Mouse (Mus musculus): ENCODE data around the gene Cdc14a.
A peak's percentile ranks its signal among the peaks of the same experiment; 100 is the strongest.

Cdc14a gene

DNA sequence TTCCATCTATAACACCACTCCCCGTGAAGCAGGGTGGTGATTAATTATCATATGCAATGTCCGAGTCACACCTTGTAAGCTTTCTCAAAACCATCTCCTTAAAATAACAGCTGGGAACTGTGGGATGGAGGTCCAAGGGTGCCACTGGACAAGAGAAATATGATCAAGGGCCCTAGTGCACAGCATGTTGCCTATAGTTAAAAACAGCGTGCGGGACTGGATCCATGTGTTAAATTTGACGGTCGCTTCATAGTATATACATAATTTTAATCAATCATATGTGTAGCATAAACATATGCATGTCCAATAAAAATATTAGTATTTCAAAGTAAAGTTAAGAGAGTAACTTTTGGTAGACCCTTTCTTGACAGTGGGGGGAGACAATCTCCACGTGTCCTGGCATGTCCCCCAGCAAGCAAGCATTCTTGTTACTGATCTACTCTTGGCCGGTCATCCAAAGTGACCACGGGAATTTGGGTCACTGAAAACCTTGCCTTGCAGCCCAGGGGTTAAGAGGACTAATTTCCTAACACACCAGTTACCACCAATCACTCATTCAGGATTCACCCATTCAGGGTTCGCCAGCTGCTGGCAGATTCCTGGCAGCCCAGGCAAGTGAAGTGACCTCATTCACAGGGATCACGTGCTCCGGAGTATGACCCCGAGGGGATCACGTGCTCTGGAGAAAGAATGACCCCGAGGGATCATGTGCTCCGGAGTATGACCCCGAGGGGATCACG lies 94.6 kb downstream of the Cdc14a start:
- no peak for DNase-seq (ENCODE audit: low spot score in 2 of 2)

DNA sequence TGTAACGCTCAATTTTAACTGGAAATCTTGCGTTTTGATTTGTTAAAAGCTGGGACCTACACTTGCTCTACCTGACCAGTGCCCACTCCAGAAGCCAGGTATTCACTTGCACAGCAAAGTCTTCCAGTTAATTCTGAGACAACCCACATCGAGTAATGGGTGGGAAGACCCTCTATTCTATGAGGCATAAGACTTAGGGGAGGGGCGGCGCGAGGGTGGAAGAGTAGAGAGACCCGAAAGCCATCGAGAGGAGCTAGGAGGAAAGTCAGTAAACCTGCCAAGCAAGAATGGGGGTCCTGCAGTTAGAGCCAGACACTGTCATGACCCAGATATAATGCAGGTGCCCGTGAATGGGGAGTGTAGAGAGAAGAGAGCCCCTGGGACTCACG lies 96.2 kb downstream of the Cdc14a start:
- DNase-seq (ENCODE audit: low spot score in 2 of 2) = no peak

- peak; percentile 85 to 90 for DNase-seq (ENCODE audit: low spot score in 2 of 2)
These were observed 96.7 kb downstream of the Cdc14a start for GRCm38 (mm10) chr3:116327001-116327615.

DNA sequence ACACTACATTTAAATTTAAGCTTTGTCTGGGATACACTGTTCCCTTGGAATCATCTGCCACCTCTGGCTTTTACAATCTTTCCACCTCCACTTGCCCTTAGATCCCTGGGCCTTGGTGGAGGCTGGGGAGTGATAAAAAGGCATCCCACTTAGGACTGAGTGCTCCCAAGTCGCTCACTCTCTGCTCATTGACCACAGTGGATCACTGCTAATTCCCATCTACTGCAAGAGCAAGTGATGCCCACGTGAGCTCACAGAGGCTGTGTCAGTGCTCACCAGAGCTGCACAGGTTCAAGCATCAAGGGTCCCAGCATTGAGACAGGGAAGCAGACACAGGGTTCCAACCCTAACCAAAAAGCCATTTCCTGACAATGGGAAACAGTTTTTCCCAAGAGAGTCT lies 98.3 kb downstream of the Cdc14a start:
- DNase-seq (ENCODE audit: low spot score in 2 of 2) = no peak

- DNase-seq (ENCODE audit: low spot score in 2 of 2) = no peak
These were observed 104.1 kb downstream of the Cdc14a start for GRCm38 (mm10) chr3:116319696-116320095.

DNA sequence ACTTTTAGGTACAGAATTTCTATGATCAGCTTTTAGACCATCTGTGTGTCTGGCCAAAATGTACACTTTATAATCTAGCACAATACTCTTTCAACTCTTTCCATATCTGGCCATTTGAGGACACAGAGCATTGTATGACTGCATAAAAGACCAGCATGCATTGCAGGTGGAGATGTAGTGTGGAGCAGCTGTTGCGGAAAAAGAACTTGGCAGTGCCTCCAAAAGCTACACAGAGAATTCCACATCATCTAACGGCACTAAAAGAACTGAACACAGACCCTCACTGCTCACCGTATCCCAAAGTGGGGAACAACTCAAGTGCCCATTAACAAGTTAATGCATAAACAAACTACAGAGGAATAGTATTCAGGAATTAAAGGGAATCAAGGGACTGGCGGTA lies 112.0 kb downstream of the Cdc14a start:
- no peak for DNase-seq (ENCODE audit: low spot score in 2 of 2)

DNA sequence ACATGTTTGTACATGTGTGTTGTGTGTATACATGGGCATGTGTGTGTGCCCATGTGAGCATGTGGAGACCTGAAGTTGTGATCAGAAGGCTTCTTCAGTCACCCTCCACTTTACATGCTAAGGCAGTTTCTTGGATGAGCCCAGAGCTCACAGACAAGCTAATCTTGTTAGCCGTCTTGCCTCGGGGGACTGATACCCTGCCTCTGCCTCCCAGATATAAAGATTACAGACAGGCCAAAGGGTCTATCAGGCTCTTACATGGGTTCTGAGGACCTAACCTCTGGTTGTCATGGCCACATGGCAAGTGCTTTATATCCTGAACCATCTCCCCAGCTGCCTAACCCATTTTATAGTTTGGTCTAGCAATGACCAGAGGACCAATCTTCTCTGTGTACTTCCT lies 112.7 kb downstream of the Cdc14a start:
- no peak for DNase-seq (ENCODE audit: low spot score in 2 of 2)

GRCm38 (mm10) chr3:116310672-116311071 lies 113.2 kb downstream of the Cdc14a start:
- no peak for DNase-seq (ENCODE audit: low spot score in 2 of 2)

DNA sequence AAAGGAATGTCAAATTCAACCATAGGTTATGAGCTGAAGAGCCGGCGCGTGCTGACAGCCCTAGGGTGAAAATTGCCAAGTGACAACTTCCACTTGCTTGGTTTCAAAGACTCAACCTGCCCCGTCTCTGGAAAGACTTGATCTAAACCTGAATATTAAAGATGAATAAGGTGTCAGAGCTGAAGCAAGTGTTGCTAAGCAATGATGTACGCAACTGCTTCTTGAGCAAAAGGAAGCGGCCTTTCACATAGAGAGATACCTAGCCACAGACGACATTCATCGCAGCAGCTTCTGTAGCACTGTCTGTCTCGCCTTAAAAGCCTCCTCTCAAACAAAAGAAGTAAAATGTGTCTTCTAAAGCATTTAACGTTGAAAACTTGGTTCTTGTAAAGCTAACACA lies 113.8 kb downstream of the Cdc14a start:
- DNase-seq (ENCODE audit: low spot score in 2 of 2) = no peak

- no peak for DNase-seq (ENCODE audit: low spot score in 2 of 2)
These were observed 118.8 kb downstream of the Cdc14a start for GRCm38 (mm10) chr3:116304800-116305753.

DNA sequence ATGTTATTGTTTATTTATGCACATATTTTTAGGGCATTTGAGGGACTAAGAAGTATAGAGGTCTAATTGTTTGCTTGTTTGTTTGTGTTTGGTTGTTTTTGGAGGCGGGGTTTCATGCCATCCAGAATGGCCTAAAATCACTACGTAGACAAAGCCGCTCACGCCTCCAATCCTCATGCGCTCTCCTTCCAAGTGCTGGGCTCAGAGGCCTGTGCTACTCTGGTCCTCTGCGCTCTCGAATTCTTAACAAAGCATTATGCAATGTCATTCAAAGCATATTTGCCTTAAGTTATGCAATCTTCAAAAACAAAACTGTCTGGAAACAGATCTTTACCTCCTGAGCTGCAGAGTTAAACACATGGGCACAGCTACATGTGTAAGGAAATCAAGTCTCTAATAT lies 121.3 kb downstream of the Cdc14a start:
- no peak for DNase-seq (ENCODE audit: low spot score in 2 of 2)

DNA sequence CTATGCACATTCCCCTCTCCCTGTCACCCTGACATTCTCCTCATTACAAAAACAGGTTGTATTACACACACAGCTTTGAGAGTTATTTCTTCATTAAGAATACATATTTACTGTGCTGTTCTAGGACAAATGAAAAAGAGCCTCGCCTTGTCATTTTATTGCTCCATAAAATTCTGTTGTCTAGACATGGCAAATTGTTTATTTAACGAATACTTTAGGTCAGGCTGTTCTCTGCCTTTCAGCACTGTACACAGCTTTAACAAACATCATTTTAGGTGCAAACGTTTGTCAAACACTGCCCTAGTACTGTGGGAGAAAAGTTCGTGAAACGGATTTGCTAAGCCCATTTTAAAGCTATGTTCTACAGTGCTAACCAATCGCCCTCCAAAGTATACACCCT lies 122.1 kb downstream of the Cdc14a start:
- no peak for DNase-seq (ENCODE audit: low spot score in 2 of 2)

GRCm38 (mm10) chr3:116298727-116299126 lies 125.1 kb downstream of the Cdc14a start:
- no peak for DNase-seq (ENCODE audit: low spot score in 2 of 2)

DNA sequence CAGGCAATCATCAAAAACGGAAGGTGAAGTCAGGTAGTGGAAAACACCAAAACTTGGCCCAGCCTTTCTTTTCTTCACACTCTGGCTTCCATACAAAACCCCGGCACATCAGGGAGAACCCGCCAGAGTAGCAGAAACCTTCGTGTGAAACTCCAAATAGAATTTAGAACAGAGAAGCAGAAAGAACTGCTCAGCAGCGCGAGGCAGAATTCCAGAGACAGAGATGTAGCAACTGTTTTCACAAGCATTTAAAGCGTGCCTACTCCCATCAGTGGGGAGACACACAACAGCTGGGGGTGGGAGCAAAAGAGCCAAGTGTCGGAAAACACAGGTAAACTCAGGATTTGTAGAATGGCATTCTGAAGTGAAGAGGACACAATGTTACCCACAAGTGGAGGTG lies 125.8 kb downstream of the Cdc14a start:
- peak in 1 of 2 experiments; percentile 34 for DNase-seq (ENCODE audit: low spot score in 2 of 2)

DNA sequence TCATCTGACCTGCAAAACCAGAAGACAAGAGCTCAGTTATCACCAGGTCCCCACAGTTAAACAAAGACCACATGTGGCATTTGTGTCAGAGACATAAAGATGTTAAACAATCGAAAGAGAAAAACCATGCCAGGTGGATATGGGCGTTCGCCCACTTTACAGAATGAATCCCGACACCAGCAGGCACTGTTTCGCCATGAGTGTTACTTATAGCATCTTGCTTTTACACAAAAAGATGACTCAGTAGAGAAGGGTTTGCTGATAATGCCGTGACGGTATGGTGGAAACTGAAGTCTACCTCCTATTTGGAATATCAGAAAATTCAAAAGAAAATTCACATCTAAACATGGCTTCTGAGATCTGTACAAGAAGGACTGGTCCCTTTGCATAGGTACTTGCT lies 126.7 kb downstream of the Cdc14a start:
- no peak for DNase-seq (ENCODE audit: low spot score in 2 of 2)

- DNase-seq (ENCODE audit: low spot score in 2 of 2) = no peak
These were observed 133.6 kb downstream of the Cdc14a start for GRCm38 (mm10) chr3:116290041-116290815.

DNA sequence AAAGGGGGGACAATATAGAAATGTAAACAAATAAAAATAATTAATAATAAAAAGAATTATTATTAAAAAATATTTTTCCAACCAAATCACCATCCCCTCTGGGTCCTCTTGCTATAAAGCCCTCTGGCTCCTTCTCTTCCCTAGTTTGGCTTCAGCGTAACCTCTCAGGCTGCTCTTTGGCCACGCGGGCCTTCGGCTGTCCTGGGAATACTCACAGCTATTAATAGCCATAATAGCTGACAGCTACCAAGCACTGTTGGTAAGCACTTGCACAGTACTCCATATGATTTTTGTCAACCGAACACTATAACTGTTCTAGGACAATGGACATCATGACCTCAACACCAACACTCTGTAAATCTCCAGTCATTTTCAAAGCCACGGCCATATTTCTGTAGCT lies 135.0 kb downstream of the Cdc14a start:
- no peak for DNase-seq (ENCODE audit: low spot score in 2 of 2)

GRCm38 (mm10) chr3:116284735-116285134 lies 139.1 kb downstream of the Cdc14a start:
- DNase-seq (ENCODE audit: low spot score in 2 of 2) = no peak

DNA sequence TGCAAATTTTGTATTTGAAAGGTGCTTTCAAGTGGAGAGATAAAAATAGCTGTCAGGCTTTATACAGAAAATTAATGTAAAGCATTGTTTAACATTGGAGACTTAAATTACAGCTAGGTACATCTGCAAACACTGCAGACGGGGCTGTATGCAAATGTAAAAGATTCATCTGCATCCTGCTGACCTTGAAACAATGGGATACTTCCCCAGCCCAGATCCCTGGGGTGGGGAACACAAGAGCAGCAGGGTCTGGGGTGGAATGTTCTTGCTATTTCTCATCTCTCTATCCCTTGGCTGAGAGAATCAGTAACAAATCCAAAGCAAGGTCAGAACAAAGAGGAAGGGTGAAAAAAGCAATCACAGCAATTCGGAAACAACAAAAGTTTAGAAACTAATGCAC lies 139.8 kb downstream of the Cdc14a start:
- DNase-seq (ENCODE audit: low spot score in 2 of 2) = no peak

DNA sequence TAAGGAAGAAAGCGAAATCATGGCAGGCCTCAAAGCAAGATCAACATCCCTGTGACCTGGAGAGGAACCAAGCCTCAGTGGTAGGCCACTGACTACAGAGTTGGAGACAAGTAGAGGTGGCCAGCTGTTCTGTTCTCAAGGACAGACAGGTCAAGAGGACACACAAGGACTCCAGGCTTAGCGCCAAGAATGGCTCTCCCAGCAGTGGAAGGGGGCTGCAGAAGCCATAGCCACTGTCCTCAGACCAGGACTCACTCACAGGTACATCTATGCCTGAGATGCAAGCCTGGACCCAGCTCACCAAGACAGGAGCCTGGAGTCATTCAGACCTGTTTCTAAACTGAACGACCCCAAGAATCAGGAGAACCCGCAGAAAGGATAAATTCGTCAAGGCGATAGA lies 142.2 kb downstream of the Cdc14a start:
- DNase-seq (ENCODE audit: low spot score in 2 of 2) = no peak

DNA sequence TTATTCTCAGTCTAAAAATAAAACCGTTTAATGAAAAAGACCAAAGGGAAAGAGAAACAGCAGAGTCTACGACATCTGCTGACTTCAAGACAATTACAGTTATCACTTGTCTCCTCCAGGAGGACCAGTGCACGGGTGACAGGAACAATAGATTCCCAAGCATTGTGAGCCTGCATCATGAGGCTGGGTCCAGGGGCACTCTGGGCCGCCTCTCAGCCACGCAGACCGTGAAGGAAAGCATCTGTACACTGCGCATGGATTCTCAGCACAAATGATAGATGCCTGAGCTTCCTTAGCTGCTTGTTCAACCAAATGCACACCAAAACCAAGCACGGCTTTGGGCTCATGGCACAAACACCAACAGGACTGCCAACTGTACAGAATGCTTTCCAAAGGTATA lies 146.7 kb downstream of the Cdc14a start:
- no peak for DNase-seq (ENCODE audit: low spot score in 2 of 2)

DNA sequence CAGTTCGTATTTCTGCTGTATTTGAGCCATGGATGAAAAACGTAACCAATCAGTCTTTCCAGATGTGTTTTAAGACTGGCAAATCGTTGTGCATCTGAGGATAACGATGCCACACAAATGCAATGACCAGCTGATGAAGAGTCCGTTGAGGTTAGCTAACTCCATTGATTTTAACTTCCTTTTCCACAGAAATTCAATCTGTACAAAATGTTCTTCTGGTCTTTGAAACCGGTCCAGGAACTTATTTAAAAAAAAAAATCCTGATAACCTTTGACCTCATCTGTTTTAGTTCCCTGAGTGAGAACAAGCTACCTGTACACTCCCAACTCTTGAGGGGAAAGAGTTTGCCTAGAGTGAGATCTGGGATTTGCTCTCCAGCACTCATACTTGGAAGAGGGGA lies 152.2 kb downstream of the Cdc14a start:
- no peak for DNase-seq (ENCODE audit: low spot score in 2 of 2)
